Mouse (Mus musculus) induced T-regulatory cell, adult 2 months (primary cell): ENCODE results near the gene Icam1.

Experiments
- DNase-seq: peaks from one replicate; pipeline ENCODE4 v3.0.0-alpha.2; 2012; ENCODE audit warnings: low read depth

The Icam1 gene

GRCm38 (mm10) chr9:21051578-21051977 lies 35.8 kb downstream of the Icam1 start:
- no peak for DNase-seq

GRCm38 (mm10) chr9:21062928-21063327 lies 47.1 kb downstream of the Icam1 start:
- DNase-seq = no peak

- DNase-seq = no peak
Observed at GRCm38 (mm10) chr9:21067006-21067684, 51.4 kb downstream of the Icam1 start, which contains the start of gene Zglp1. Zglp1 (minus strand) TSS chr9:21067093.

- DNase-seq = peak; percentile 37
Observed at GRCm38 (mm10) chr9:21072641-21073040, 56.9 kb downstream of the Icam1 start.

- DNase-seq = peak; percentile 92
Observed at GRCm38 (mm10) chr9:21073044-21073840, 57.5 kb downstream of the Icam1 start, which contains the start of the genes Gm49373 and Fdx1l. Gm49373 (minus strand) TSS chr9:21073096. Fdx1l (minus strand) TSS chr9:21073614.

- no peak for DNase-seq
Observed at GRCm38 (mm10) chr9:21074173-21074572, 58.4 kb downstream of the Icam1 start.

- no peak for DNase-seq
Observed at GRCm38 (mm10) chr9:21075625-21076024, 59.8 kb downstream of the Icam1 start.
